Mouse (Mus musculus) neural tube, embryonic 13.5 days (tissue): ENCODE measurements around the gene Astn2. TPM values are rescaled to one million over a fixed set of nuclear protein-coding genes. Genes with fewer than 3 reads are reported as not detected.
A peak's percentile ranks its signal among the peaks of the same experiment; 100 is the strongest.

Experiments
- ATAC-seq: fragments of 200-750 bp; cut with Nextera tagmentation; 2 replicates; pipeline ENCODE4 v1.8.0; 2017; ENCODE audit warnings: low read depth, mild to moderate bottlenecking, moderate TSS enrichment, moderate library complexity
- H3K27ac ChIP-seq: fragments of 300-500 bp; sonication (generic); replicated peaks from 2 replicates; pipeline ENCODE4 v1.5.1; 2015; ENCODE audit warnings: moderate library complexity, mild to moderate bottlenecking, inconsistent platforms
- H3K27me3 ChIP-seq: fragments of 300-500 bp; sonication (generic); 2 replicates; pipeline ENCODE4 v1.6.1; 2015; ENCODE audit warnings: mild to moderate bottlenecking, inconsistent platforms
- H3K36me3 ChIP-seq: fragments of 300-500 bp; sonication (generic); 2 replicates; pipeline ENCODE4 v1.6.1; 2015; ENCODE audit warnings: mild to moderate bottlenecking, inconsistent platforms
- H3K4me1 ChIP-seq: fragments of 300-500 bp; sonication (generic); replicated peaks from 2 replicates; pipeline ENCODE4 v1.6.1; 2015; ENCODE audit warnings: inconsistent platforms
- H3K4me2 ChIP-seq: fragments of 300-500 bp; sonication (generic); 2 replicates; pipeline ENCODE4 v1.6.1; 2015; ENCODE audit warnings: inconsistent platforms, mild to moderate bottlenecking, moderate library complexity
- H3K4me3 ChIP-seq: fragments of 300-500 bp; sonication (generic); 2 replicates; pipeline ENCODE4 v1.5.1; 2015; ENCODE audit warnings: mild to moderate bottlenecking, inconsistent platforms
- H3K9ac ChIP-seq: fragments of 300-500 bp; sonication (generic); 2 replicates; pipeline ENCODE4 v1.6.1; 2015; ENCODE audit warnings: moderate library complexity, mild to moderate bottlenecking, inconsistent platforms
- H3K9me3 ChIP-seq: fragments of 300-500 bp; sonication (generic); 2 replicates; pipeline ENCODE4 v1.6.1; 2016; ENCODE audit warnings: inconsistent platforms
- WGBS: fragments of 180-500 bp; shearing (Covaris S2); methylation state at CpG from one replicate; pipeline ENCODE4 v1.1.7; 2015; 5-methylcytosine and 5-hydroxymethylcytosine counted together
- polyA plus RNA-seq: library from polyadenylated mRNA; unstranded; fragments of >200 nt; fragmentation: Nextera tagmentation; extraction: Ambion mirVana; gene quantifications from 2 replicates; pipeline ENCODE4 v1.2.1, GENCODE M21; 2015

Gene Astn2
- polyA plus RNA-seq, 1 experiment from 2014 or later, result 2.7 TPM

- Histone ChIP-seq H3K4me2 (no peak overlapping the region), H3K27ac (no peak overlapping the region)
- peak; percentile 49; the same call in 1 of the 2 replicates for ATAC-seq
Observed at GRCm38 (mm10) chr4:66232350-66232749, 172.1 kb downstream of the Astn2 start.

GRCm38 (mm10) chr4:66230735-66231134 is 173.7 kb downstream of the Astn2 start:
- WGBS, result 87% methylated on average over 4 of the region's 4 CpGs
- H3K4me3 ChIP-seq, result no peak overlapping the region
- no peak overlapping the region for H3K27ac ChIP-seq

More at GRCm38 (mm10) chr4:66232350-66232749, 172.1 kb downstream of the Astn2 start:
- 47% methylated on average over 2 of the region's 2 CpGs for WGBS
- Histone ChIP-seq H3K9ac (no peak overlapping the region), H3K4me3 (no peak overlapping the region), H3K27me3 (no peaks in the 10 kb centered on the region), H3K36me3 (no peaks in the 10 kb centered on the region), H3K4me1 (peaks cover 7% of the 10 kb centered on the region; the same call in 1 of the 2 replicates), H3K9me3 (no peaks in the 10 kb centered on the region)

GRCm38 (mm10) chr4:66222602-66223317 is 181.7 kb downstream of the Astn2 start:
- H3K4me1 ChIP-seq, result no peaks in the 10 kb centered on the region
- H3K4me2 ChIP-seq, result no peak overlapping the region
- no peaks in the 10 kb centered on the region for H3K36me3 ChIP-seq
- H3K27me3 ChIP-seq, result no peaks in the 10 kb centered on the region
- H3K4me3 ChIP-seq, result no peak overlapping the region
- H3K9me3 ChIP-seq, result no peaks in the 10 kb centered on the region
- no peak overlapping the region for H3K9ac ChIP-seq
- WGBS, result 92% methylated on average over 9 of the region's 9 CpGs
- no peak for ATAC-seq
- H3K27ac ChIP-seq, result no peak overlapping the region

More at GRCm38 (mm10) chr4:66230735-66231134, 173.7 kb downstream of the Astn2 start:
- H3K4me1 ChIP-seq, result peaks cover 7% of the 10 kb centered on the region; the same call in 1 of the 2 replicates
- no peaks in the 10 kb centered on the region for H3K27me3 ChIP-seq
- H3K9ac ChIP-seq, result no peak overlapping the region
- ATAC-seq, result no peak
- H3K36me3 ChIP-seq, result no peaks in the 10 kb centered on the region
- no peaks in the 10 kb centered on the region for H3K9me3 ChIP-seq
- no peak overlapping the region for H3K4me2 ChIP-seq

GRCm38 (mm10) chr4:66215170-66215618 is 189.2 kb downstream of the Astn2 start:
- WGBS, result 46% methylated on average over 9 of the region's 9 CpGs
- Histone ChIP-seq H3K4me1 (peaks cover 5% of the 10 kb centered on the region; the same call in 1 of the 2 replicates), H3K4me3 (no peak overlapping the region), H3K27ac (0 out of 2 replicates have a peak overlapping the region, but pooled peaks have one; percentile 15), H3K27me3 (no peaks in the 10 kb centered on the region), H3K9me3 (no peaks in the 10 kb centered on the region), H3K36me3 (no peaks in the 10 kb centered on the region), H3K9ac (0 out of 2 replicates have a peak overlapping the region, but pooled peaks have one; percentile 4), H3K4me2 (no peak overlapping the region)
- no peak for ATAC-seq

- H3K9me3 ChIP-seq, result no peaks in the 10 kb centered on the region
- 94% methylated on average over 8 of the region's 8 CpGs for WGBS
- H3K36me3 ChIP-seq, result no peaks in the 10 kb centered on the region
- H3K4me2 ChIP-seq, result no peak overlapping the region
- H3K27ac ChIP-seq, result no peak overlapping the region
- no peak overlapping the region for H3K9ac ChIP-seq
- no peak for ATAC-seq
- H3K27me3 ChIP-seq, result no peaks in the 10 kb centered on the region
- H3K4me3 ChIP-seq, result no peak overlapping the region
- H3K4me1 ChIP-seq, result no peaks in the 10 kb centered on the region
Observed at GRCm38 (mm10) chr4:66189636-66190035, 214.8 kb downstream of the Astn2 start.

- Histone ChIP-seq H3K9ac (no peak overlapping the region), H3K36me3 (no peaks in the 10 kb centered on the region), H3K4me3 (no peak overlapping the region), H3K9me3 (no peaks in the 10 kb centered on the region), H3K4me2 (no peak overlapping the region), H3K27me3 (no peaks in the 10 kb centered on the region), H3K27ac (no peak overlapping the region), H3K4me1 (peaks cover 8% of the 10 kb centered on the region)
- ATAC-seq, result no peak
- 60% methylated on average over 14 of the region's 14 CpGs for WGBS
Observed at GRCm38 (mm10) chr4:66175887-66176533, 228.4 kb downstream of the Astn2 start.

- Histone ChIP-seq H3K36me3 (no peaks in the 10 kb centered on the region), H3K9ac (no peak overlapping the region), H3K4me3 (no peak overlapping the region), H3K4me2 (no peak overlapping the region), H3K27ac (no peak overlapping the region), H3K4me1 (peaks cover 23% of the 10 kb centered on the region), H3K27me3 (no peaks in the 10 kb centered on the region), H3K9me3 (no peaks in the 10 kb centered on the region)
- WGBS, result 53% methylated on average over 5 of the region's 5 CpGs
- no peak for ATAC-seq
Observed at GRCm38 (mm10) chr4:66171583-66171982, 232.8 kb downstream of the Astn2 start.

GRCm38 (mm10) chr4:66170787-66171186 is 233.6 kb downstream of the Astn2 start:
- Histone ChIP-seq H3K4me3 (no peak overlapping the region), H3K36me3 (no peaks in the 10 kb centered on the region), H3K27ac (no peak overlapping the region), H3K4me1 (peaks cover 21% of the 10 kb centered on the region), H3K9me3 (no peaks in the 10 kb centered on the region), H3K4me2 (no peak overlapping the region), H3K27me3 (no peaks in the 10 kb centered on the region), H3K9ac (no peak overlapping the region)
- 93% methylated on average over 3 of the region's 3 CpGs for WGBS
- no peak for ATAC-seq

GRCm38 (mm10) chr4:66169485-66169884 is 234.9 kb downstream of the Astn2 start:
- WGBS, result 38% methylated on average over 2 of the region's 2 CpGs

GRCm38 (mm10) chr4:66158714-66159113 is 245.7 kb downstream of the Astn2 start:
- H3K4me1 ChIP-seq, result no peaks in the 10 kb centered on the region
- no peak for ATAC-seq
- no peak overlapping the region for H3K9ac ChIP-seq
- no peaks in the 10 kb centered on the region for H3K9me3 ChIP-seq
- H3K27me3 ChIP-seq, result no peaks in the 10 kb centered on the region
- 83% methylated on average over 3 of the region's 3 CpGs for WGBS
- H3K27ac ChIP-seq, result no peak overlapping the region
- no peak overlapping the region for H3K4me3 ChIP-seq
- H3K36me3 ChIP-seq, result no peaks in the 10 kb centered on the region
- H3K4me2 ChIP-seq, result no peak overlapping the region

More at GRCm38 (mm10) chr4:66169485-66169884, 234.9 kb downstream of the Astn2 start:
- Histone ChIP-seq H3K9me3 (no peaks in the 10 kb centered on the region), H3K27me3 (no peaks in the 10 kb centered on the region), H3K4me3 (no peak overlapping the region), H3K4me1 (peaks cover 18% of the 10 kb centered on the region), H3K9ac (no peak overlapping the region), H3K36me3 (no peaks in the 10 kb centered on the region), H3K27ac (peak overlapping the region; percentile 43), H3K4me2 (no peak overlapping the region)
- ATAC-seq, result peak; percentile 42; the same call in 1 of the 2 replicates

- 41% methylated on average over 3 of the region's 3 CpGs for WGBS
- no peak overlapping the region for H3K4me2 ChIP-seq
- H3K4me3 ChIP-seq, result no peak overlapping the region
- H3K9ac ChIP-seq, result no peak overlapping the region
- H3K4me1 ChIP-seq, result no peaks in the 10 kb centered on the region
- H3K27ac ChIP-seq, result no peak overlapping the region
- no peaks in the 10 kb centered on the region for H3K36me3 ChIP-seq
- H3K9me3 ChIP-seq, result no peaks in the 10 kb centered on the region
- no peak for ATAC-seq
- no peaks in the 10 kb centered on the region for H3K27me3 ChIP-seq
Observed at GRCm38 (mm10) chr4:66157439-66158113, 246.8 kb downstream of the Astn2 start.

GRCm38 (mm10) chr4:66146546-66146945 is 257.9 kb downstream of the Astn2 start:
- H3K27ac ChIP-seq, result no peak overlapping the region
- no peaks in the 10 kb centered on the region for H3K27me3 ChIP-seq
- H3K4me1 ChIP-seq, result no peaks in the 10 kb centered on the region
- no peak overlapping the region for H3K9ac ChIP-seq
- WGBS, result 73% methylated on average over 5 of the region's 5 CpGs
- no peak overlapping the region for H3K4me2 ChIP-seq
- no peaks in the 10 kb centered on the region for H3K9me3 ChIP-seq
- no peaks in the 10 kb centered on the region for H3K36me3 ChIP-seq
- ATAC-seq, result no peak
- no peak overlapping the region for H3K4me3 ChIP-seq
